Mouse (Mus musculus): ENCODE measurements around the gene Lrrc4. TPM values are rescaled to one million over a fixed set of nuclear protein-coding genes. Genes with fewer than 3 reads are reported as not detected.

Gene Lrrc4
- polyA plus RNA-seq, 1 experiment = 0.11 TPM

GRCm38 (mm10) chr6:28854598-28854997 is 23.1 kb upstream of the Lrrc4 start:
- H3K4me3 ChIP-seq (ENCODE audit: low read depth, low read length) = no peak overlapping the region
- H3K36me3 ChIP-seq (ENCODE audit: control insufficient read depth, insufficient read depth, low read length) = peaks cover 1% of the 10 kb centered on the region; the same call in 1 of the 2 replicates
- H3K4me1 ChIP-seq (ENCODE audit: control insufficient read depth, insufficient read depth, insufficient read length, low read length) = peaks cover 4% of the 10 kb centered on the region
- no peak overlapping the region for H3K27ac ChIP-seq (ENCODE audit: insufficient read depth, low read depth, low read length)
- TF ChIP-seq POLR2A (IDR thresholded peaks at IDR 0.05; ENCODE audit: low read depth, low read length) (no peak), CTCF (IDR thresholded peaks at IDR 0.05; ENCODE audit: extremely low read depth, insufficient read length, insufficient replicate concordance, low read depth, low read length) (no peak)
- H3K27me3 ChIP-seq (ENCODE audit: control insufficient read depth, insufficient read depth, low read length) = no peaks in the 10 kb centered on the region
- WGBS = 92% methylated on average over 8 of the region's 8 CpGs

GRCm38 (mm10) chr6:28853654-28854053 is 22.1 kb upstream of the Lrrc4 start:
- TF ChIP-seq POLR2A (IDR thresholded peaks at IDR 0.05; ENCODE audit: low read depth, low read length) (no peak), CTCF (IDR thresholded peaks at IDR 0.05; ENCODE audit: extremely low read depth, insufficient read length, insufficient replicate concordance, low read depth, low read length) (no peak)
- WGBS = 83% methylated on average over 2 of the region's 2 CpGs
- no peaks in the 10 kb centered on the region for H3K27me3 ChIP-seq (ENCODE audit: control insufficient read depth, insufficient read depth, low read length)

GRCm38 (mm10) chr6:28853164-28853563 is 21.6 kb upstream of the Lrrc4 start:
- no peak for TF ChIP-seq CTCF (IDR thresholded peaks at IDR 0.05; ENCODE audit: extremely low read depth, insufficient read length, insufficient replicate concordance, low read depth, low read length)
- TF ChIP-seq POLR2A (IDR thresholded peaks at IDR 0.05; ENCODE audit: low read depth, low read length) = no peak
- Histone ChIP-seq H3K4me1 (ENCODE audit: control insufficient read depth, insufficient read depth, insufficient read length, low read length) (peaks cover 4% of the 10 kb centered on the region), H3K27me3 (ENCODE audit: control insufficient read depth, insufficient read depth, low read length) (no peaks in the 10 kb centered on the region), H3K36me3 (ENCODE audit: control insufficient read depth, insufficient read depth, low read length) (peaks cover 1% of the 10 kb centered on the region; the same call in 1 of the 2 replicates), H3K4me3 (ENCODE audit: low read depth, low read length) (no peak overlapping the region), H3K27ac (ENCODE audit: insufficient read depth, low read depth, low read length) (no peak overlapping the region)
- 65% methylated on average over 3 of the region's 3 CpGs for WGBS

More at GRCm38 (mm10) chr6:28853654-28854053, 22.1 kb upstream of the Lrrc4 start:
- no peak overlapping the region for H3K4me3 ChIP-seq (ENCODE audit: low read depth, low read length)
- no peak overlapping the region for H3K27ac ChIP-seq (ENCODE audit: insufficient read depth, low read depth, low read length)
- peaks cover 4% of the 10 kb centered on the region for H3K4me1 ChIP-seq (ENCODE audit: control insufficient read depth, insufficient read depth, insufficient read length, low read length)
- H3K36me3 ChIP-seq (ENCODE audit: control insufficient read depth, insufficient read depth, low read length) = peaks cover 1% of the 10 kb centered on the region; the same call in 1 of the 2 replicates

GRCm38 (mm10) chr6:28852342-28852741 is 20.8 kb upstream of the Lrrc4 start:
- TF ChIP-seq POLR2A (IDR thresholded peaks at IDR 0.05; ENCODE audit: low read depth, low read length) = no peak
- TF ChIP-seq CTCF (IDR thresholded peaks at IDR 0.05; ENCODE audit: extremely low read depth, insufficient read length, insufficient replicate concordance, low read depth, low read length) = no peak
- Histone ChIP-seq H3K27ac (ENCODE audit: insufficient read depth, low read depth, low read length) (no peak overlapping the region), H3K27me3 (ENCODE audit: control insufficient read depth, insufficient read depth, low read length) (no peaks in the 10 kb centered on the region), H3K4me1 (ENCODE audit: control insufficient read depth, insufficient read depth, insufficient read length, low read length) (peaks cover 4% of the 10 kb centered on the region), H3K4me3 (ENCODE audit: low read depth, low read length) (no peak overlapping the region), H3K36me3 (ENCODE audit: control insufficient read depth, insufficient read depth, low read length) (peaks cover 1% of the 10 kb centered on the region; the same call in 1 of the 2 replicates)
- 91% methylated on average over 7 of the region's 7 CpGs for WGBS

- Histone ChIP-seq H3K27ac (ENCODE audit: insufficient read depth, low read depth, low read length) (no peak overlapping the region), H3K36me3 (ENCODE audit: control insufficient read depth, insufficient read depth, low read length) (peaks cover 1% of the 10 kb centered on the region; the same call in 1 of the 2 replicates), H3K4me1 (ENCODE audit: control insufficient read depth, insufficient read depth, insufficient read length, low read length) (peaks cover 3% of the 10 kb centered on the region), H3K27me3 (ENCODE audit: control insufficient read depth, insufficient read depth, low read length) (no peaks in the 10 kb centered on the region), H3K4me3 (ENCODE audit: low read depth, low read length) (no peak overlapping the region)
- TF ChIP-seq POLR2A (IDR thresholded peaks at IDR 0.05; ENCODE audit: low read depth, low read length) = no peak
- no peak for TF ChIP-seq CTCF (IDR thresholded peaks at IDR 0.05; ENCODE audit: extremely low read depth, insufficient read length, insufficient replicate concordance, low read depth, low read length)
- 89% methylated on average over 9 of the region's 9 CpGs for WGBS
These were observed 18.9 kb upstream of the Lrrc4 start for GRCm38 (mm10) chr6:28850326-28850900.

GRCm38 (mm10) chr6:28849317-28849716 is 17.8 kb upstream of the Lrrc4 start:
- 58% methylated on average over 3 of the region's 3 CpGs for WGBS
- TF ChIP-seq CTCF (IDR thresholded peaks at IDR 0.05; ENCODE audit: extremely low read depth, insufficient read length, insufficient replicate concordance, low read depth, low read length) (no peak), POLR2A (IDR thresholded peaks at IDR 0.05; ENCODE audit: low read depth, low read length) (no peak)
- H3K27ac ChIP-seq (ENCODE audit: insufficient read depth, low read depth, low read length) = no peak overlapping the region
- H3K27me3 ChIP-seq (ENCODE audit: control insufficient read depth, insufficient read depth, low read length) = no peaks in the 10 kb centered on the region
- peaks cover 1% of the 10 kb centered on the region; the same call in 1 of the 2 replicates for H3K36me3 ChIP-seq (ENCODE audit: control insufficient read depth, insufficient read depth, low read length)
- no peaks in the 10 kb centered on the region for H3K4me1 ChIP-seq (ENCODE audit: control insufficient read depth, insufficient read depth, insufficient read length, low read length)
- H3K4me3 ChIP-seq (ENCODE audit: low read depth, low read length) = no peak overlapping the region

GRCm38 (mm10) chr6:28848891-28849290 is 17.3 kb upstream of the Lrrc4 start:
- Histone ChIP-seq H3K4me1 (ENCODE audit: control insufficient read depth, insufficient read depth, insufficient read length, low read length) (no peaks in the 10 kb centered on the region), H3K27ac (ENCODE audit: insufficient read depth, low read depth, low read length) (no peak overlapping the region), H3K4me3 (ENCODE audit: low read depth, low read length) (no peak overlapping the region), H3K36me3 (ENCODE audit: control insufficient read depth, insufficient read depth, low read length) (peaks cover 1% of the 10 kb centered on the region; the same call in 1 of the 2 replicates), H3K27me3 (ENCODE audit: control insufficient read depth, insufficient read depth, low read length) (no peaks in the 10 kb centered on the region)
- no peak for TF ChIP-seq CTCF (IDR thresholded peaks at IDR 0.05; ENCODE audit: extremely low read depth, insufficient read length, insufficient replicate concordance, low read depth, low read length)
- no peak for TF ChIP-seq POLR2A (IDR thresholded peaks at IDR 0.05; ENCODE audit: low read depth, low read length)
- 90% methylated on average over 9 of the region's 9 CpGs for WGBS

Data from small intestine, adult 2 months (tissue).